Mouse (Mus musculus): ENCODE measurements at regions not wholly inside any gene's neighbourhood (a gene's known extent, or its start where the extent isn't known, plus 50 kb on each side); places are given as distances from the start of the nearest gene placed in this dataset.

- no peak for DNase-seq
Measured at GRCm38 (mm10) chr7:79518928-79519327, 52.8 kb upstream of the Polg start.

GRCm38 (mm10) chr7:79517581-79518337, 51.6 kb upstream of the Polg start:
- intact Hi-C loops (cut with DNase I) = no loop called here
- DNase-seq = no peak

More at GRCm38 (mm10) chr7:79518928-79519327, 52.8 kb upstream of the Polg start:
- intact Hi-C loops (cut with DNase I) = no loop called here

GRCm38 (mm10) chr7:79516287-79516686, 50.1 kb upstream of the Polg start:
- no peak for DNase-seq
- intact Hi-C loops (cut with DNase I) = no loop called here

All from heart, postnatal 10 days (tissue).